Mouse (Mus musculus): ENCODE data around the gene Sh3kbp1.

- TF ChIP-seq CTCF (IDR thresholded peaks at IDR 0.05; ENCODE audit: extremely low read depth, insufficient read depth, insufficient read length, insufficient replicate concordance) (no peak), POLR2A (IDR thresholded peaks at IDR 0.05; ENCODE audit: low read depth, low read length) (no peak)
These were observed 104.3 kb downstream of the Sh3kbp1 start for GRCm38 (mm10) chrX:159731421-159731820.

All from spleen, adult 2 months (tissue).